11 mouse cellular contexts compared by ENCODE assay signal in genomic region chr14:56313969-56314368, GRCm38 (mm10). TPM values are rescaled to one million over a fixed set of nuclear protein-coding genes. Genes with fewer than 3 reads are reported as not detected.
DNase-seq lines count a peak whose midpoint lies in the region; ATAC-seq and TF ChIP-seq lines count a peak whose summit lies in the region.
"Had no signal": no experiment of that assay in that cellular context is flagged by ENCODE, and none has a peak within 500 bp of the region (broad histone marks: within the 10 kb centered on the region; RNA-seq: fewer than 3 reads in every experiment).

No protein-coding gene starts in this region.

- no peak for TF ChIP-seq POLR2A in thymus, adult 2 months (IDR thresholded peaks at IDR 0.05; ENCODE audit: control insufficient read depth, extremely low read depth, insufficient read depth, low read length, poor library complexity)

- no peaks in the 10 kb centered on the region for H3K4me1 ChIP-seq in lung, embryonic 14.5 days (ENCODE audit: insufficient read depth)
- no peaks in the 10 kb centered on the region for H3K4me1 ChIP-seq in thymus, adult 2 months (replicated peaks; ENCODE audit: control insufficient read depth, insufficient read depth, low read length)
- H3K4me1 ChIP-seq: heart, embryonic 15.5 days had no signal

- peak; percentile 28; the same call in 1 of the 2 replicates for ATAC-seq in lung, embryonic 14.5 days (ENCODE audit: insufficient read depth)

- no peaks in the 10 kb centered on the region for H3K36me3 ChIP-seq in lung, embryonic 14.5 days (ENCODE audit: insufficient read depth)
- no peaks in the 10 kb centered on the region for H3K36me3 ChIP-seq in thymus, adult 2 months (ENCODE audit: control insufficient read depth, insufficient read depth, low read length)
- H3K36me3 ChIP-seq: heart, embryonic 15.5 days had no signal

- no peak overlapping the region for H3K4me3 ChIP-seq in lung, embryonic 14.5 days (ENCODE audit: low read depth, low read length)
- no peak overlapping the region for H3K4me3 ChIP-seq in thymus, adult 2 months (ENCODE audit: control insufficient read depth, insufficient read depth, low read length)
- H3K4me3 ChIP-seq: heart, embryonic 15.5 days had no signal

- H3K9ac ChIP-seq in lung, embryonic 14.5 days: no peak overlapping the region
- H3K9ac ChIP-seq: heart, embryonic 15.5 days had no signal

- no peaks in the 10 kb centered on the region for H3K27me3 ChIP-seq in lung, embryonic 14.5 days (ENCODE audit: insufficient read depth, low read length)
- no peaks in the 10 kb centered on the region for H3K27me3 ChIP-seq in thymus, adult 2 months (ENCODE audit: control insufficient read depth, insufficient read depth, low read length)
- H3K27me3 ChIP-seq: heart, embryonic 15.5 days had no signal

- H3K27ac ChIP-seq in lung, embryonic 14.5 days (ENCODE audit: low read depth): no peak overlapping the region
- H3K27ac ChIP-seq in thymus, adult 2 months (ENCODE audit: control insufficient read depth, insufficient read depth, low read length): no peak overlapping the region
- H3K27ac ChIP-seq: heart, embryonic 15.5 days; stomach, postnatal 0 days had no signal

- no peaks in the 10 kb centered on the region for H3K9me3 ChIP-seq in lung, embryonic 14.5 days (ENCODE audit: low read depth, low read length)
- H3K9me3 ChIP-seq: heart, embryonic 15.5 days had no signal

- WGBS in lung, embryonic 14.5 days: 74% methylated on average over 9 of the region's 9 CpGs
- 95% methylated on average over 9 of the region's 9 CpGs for WGBS in thymus, adult 2 months

- DNase-seq in lung, embryonic 14.5 days: peak; percentile 50
- DNase-seq in lung, adult 18-20 months: no peak
- peak; percentile 81 for DNase-seq in adrenal gland, postnatal 25 days
- peak; percentile 46 to 50 for DNase-seq in cerebellum, postnatal 36 days
- DNase-seq in kidney, postnatal 36 days: peak; percentile 27 to 50
- DNase-seq in embryo, embryonic 10 days (ENCODE audit: low spot score): no peak
- DNase-seq in thymus, adult 2 months: no peak
- DNase-seq in left cerebral cortex, adult 8-10 months (ENCODE audit: low spot score in 2 of 2): no peak

- H3K4me2 ChIP-seq in lung, embryonic 14.5 days: no peak overlapping the region
- H3K4me2 ChIP-seq: heart, embryonic 15.5 days had no signal

- no peak for TF ChIP-seq CTCF in lung, embryonic 14.5 days (IDR thresholded peaks at IDR 0.05; ENCODE audit: low read depth)
- no peak for TF ChIP-seq CTCF in thymus, adult 2 months (IDR thresholded peaks at IDR 0.05; ENCODE audit: borderline replicate concordance, control insufficient read depth, extremely low read depth, insufficient read depth, low read length, poor library complexity)

RNA-seq across cellular contexts. Expression of gene Atp12a, which starts 50.9 kb away (rescaled TPM):
- 1.4 and 1.6 TPM in 2 replicates for polyA plus RNA-seq in lung, embryonic 14.5 days (2014; fragmentation: Nextera tagmentation; extraction: Ambion mirVana)
- not detected in 2 replicates for total RNA-seq in adrenal gland, postnatal 25 days (2021)
- polyA plus RNA-seq in thymus, adult 2 months (2012; rRNA removed): 0.23 and 0.69 TPM in 2 replicates
- under 1 TPM in 2 of 4 experiments, not detected in 2; 0.30 to 0.57 TPM for total RNA-seq in left cerebral cortex, adult 8-10 months (2022)
- total RNA-seq: neutrophil, adult 5-6 weeks had no signal

RNA-seq across cellular contexts. Expression of gene Gzmb, which starts 51.9 kb away (rescaled TPM):
- polyA plus RNA-seq in lung, embryonic 14.5 days (2014; fragmentation: Nextera tagmentation; extraction: Ambion mirVana): 0.25 and 0.38 TPM in 2 replicates
- total RNA-seq in adrenal gland, postnatal 25 days (2021): not detected in 2 replicates
- 1.2 and 2.2 TPM in 2 replicates for polyA plus RNA-seq in thymus, adult 2 months (2012; rRNA removed)
- not detected for total RNA-seq in left cerebral cortex, adult 8-10 months (2022)

Comparison
In these comparisons a context has a peak if more than half of its experiments do, and no peak if none do; other contexts are left out.
1. DNase-seq: peak in lung, embryonic 14.5 days (single experiment), adrenal gland, postnatal 25 days (single experiment), cerebellum, postnatal 36 days (2 of 2) and kidney, postnatal 36 days (2 of 2); none in lung, adult 18-20 months (0 of 2), embryo, embryonic 10 days (single experiment), thymus, adult 2 months (single experiment) and left cerebral cortex, adult 8-10 months (0 of 2).